8 mouse cellular contexts compared by ENCODE assay signal in genomic region chr2:28923912-28924311, GRCm38 (mm10). TPM values are rescaled to one million over a fixed set of nuclear protein-coding genes. Genes with fewer than 3 reads are reported as not detected.
DNase-seq lines count a peak whose midpoint lies in the region; ATAC-seq and TF ChIP-seq lines count a peak whose summit lies in the region.
"Had no signal": no experiment of that assay in that cellular context is flagged by ENCODE, and none has a peak within 500 bp of the region (broad histone marks: within the 10 kb centered on the region; RNA-seq: fewer than 3 reads in every experiment).

No protein-coding gene starts in this region.

- H3K9ac ChIP-seq in embryonic facial prominence, embryonic 12.5 days: no peak overlapping the region
- no peak overlapping the region for H3K9ac ChIP-seq in hindbrain, embryonic 14.5 days
- no peak overlapping the region for H3K9ac ChIP-seq in midbrain, embryonic 13.5 days (replicated peaks)
- H3K9ac ChIP-seq: limb, embryonic 13.5 days had no signal

- no peaks in the 10 kb centered on the region for H3K36me3 ChIP-seq in embryonic facial prominence, embryonic 12.5 days
- H3K36me3 ChIP-seq in hindbrain, embryonic 14.5 days (replicated peaks; ENCODE audit: control insufficient read depth, insufficient read depth): no peaks in the 10 kb centered on the region
- H3K36me3 ChIP-seq in midbrain, embryonic 13.5 days: no peaks in the 10 kb centered on the region
- H3K36me3 ChIP-seq: limb, embryonic 13.5 days had no signal

- no peak overlapping the region for H3K4me2 ChIP-seq in embryonic facial prominence, embryonic 12.5 days (replicated peaks)
- H3K4me2 ChIP-seq in hindbrain, embryonic 14.5 days (replicated peaks): no peak overlapping the region
- no peak overlapping the region for H3K4me2 ChIP-seq in midbrain, embryonic 13.5 days (replicated peaks)
- H3K4me2 ChIP-seq: limb, embryonic 13.5 days had no signal

- intact Hi-C loops in left cerebral cortex, adult 2 months (cut with DNase I): loop anchor here (1.0 kb wide), 3 partner anchors 52 to 169 kb away; no protein-coding TSS in a partner anchor

- 0 out of 2 replicates have a peak, but pooled peaks have one; percentile 26 for ATAC-seq in embryonic facial prominence, embryonic 12.5 days (ENCODE audit: insufficient number of reproducible peaks, insufficient read depth, low FRiP score, low TSS enrichment)
- ATAC-seq in hindbrain, embryonic 14.5 days (ENCODE audit: low FRiP score): peak; percentile 79; the same call in 1 of the 2 replicates
- peak; percentile 81 for ATAC-seq in midbrain, embryonic 13.5 days

- peaks cover 58% of the 10 kb centered on the region for H3K27me3 ChIP-seq in embryonic facial prominence, embryonic 12.5 days
- H3K27me3 ChIP-seq in hindbrain, embryonic 14.5 days (ENCODE audit: control insufficient read depth, insufficient read depth, low read length): peaks cover 80% of the 10 kb centered on the region
- peaks cover 68% of the 10 kb centered on the region for H3K27me3 ChIP-seq in midbrain, embryonic 13.5 days

- no peak overlapping the region for H3K4me3 ChIP-seq in embryonic facial prominence, embryonic 12.5 days
- H3K4me3 ChIP-seq in hindbrain, embryonic 14.5 days (replicated peaks; ENCODE audit: low read length): no peak overlapping the region
- no peak overlapping the region for H3K4me3 ChIP-seq in left cerebral cortex, adult 2 months
- no peak overlapping the region for H3K4me3 ChIP-seq in midbrain, embryonic 13.5 days (replicated peaks)
- H3K4me3 ChIP-seq: limb, embryonic 13.5 days had no signal

- peak; percentile 91 for TF ChIP-seq CTCF in left cerebral cortex, adult 2 months (IDR thresholded peaks at IDR 0.05)

- WGBS in embryonic facial prominence, embryonic 12.5 days: under 1% methylated on average over 4 of the region's 4 CpGs
- 1% methylated on average over 4 of the region's 4 CpGs for WGBS in hindbrain, embryonic 14.5 days
- 0% methylated on average over 4 of the region's 4 CpGs for WGBS in midbrain, embryonic 13.5 days

- peak; percentile 70 for DNase-seq in MN1 (ENCODE audit: low spot score)
- peak; percentile 84 to 87 for DNase-seq in adrenal gland, postnatal 36 days
- DNase-seq in hindbrain, embryonic 14.5 days (ENCODE audit: low spot score): peak; percentile 78
- peak; percentile 59 to 77 for DNase-seq in left cerebral cortex, adult 2 months (ENCODE audit: extremely low spot score in 1 of 2, low spot score in 2 of 2)
- peak; percentile 16 to 74 for DNase-seq in spleen, postnatal 10 days (ENCODE audit: low spot score in 2 of 2)

- H3K9me3 ChIP-seq in embryonic facial prominence, embryonic 12.5 days: no peaks in the 10 kb centered on the region
- no peaks in the 10 kb centered on the region for H3K9me3 ChIP-seq in hindbrain, embryonic 14.5 days (ENCODE audit: control insufficient read depth, low read length)
- no peaks in the 10 kb centered on the region for H3K9me3 ChIP-seq in midbrain, embryonic 13.5 days
- H3K9me3 ChIP-seq: limb, embryonic 13.5 days had no signal

- no peaks in the 10 kb centered on the region for H3K4me1 ChIP-seq in embryonic facial prominence, embryonic 12.5 days
- no peaks in the 10 kb centered on the region for H3K4me1 ChIP-seq in hindbrain, embryonic 14.5 days (replicated peaks; ENCODE audit: control insufficient read depth, insufficient read depth, low read length)
- H3K4me1 ChIP-seq in midbrain, embryonic 13.5 days (replicated peaks): 0 out of 2 replicates have a peak, but pooled peaks cover 5% of the 10 kb centered on the region
- H3K4me1 ChIP-seq: limb, embryonic 13.5 days had no signal

- no peak overlapping the region for H3K27ac ChIP-seq in embryonic facial prominence, embryonic 12.5 days
- no peak overlapping the region for H3K27ac ChIP-seq in hindbrain, embryonic 14.5 days
- H3K27ac ChIP-seq in left cerebral cortex, adult 2 months: no peak overlapping the region
- H3K27ac ChIP-seq in midbrain, embryonic 13.5 days: no peak overlapping the region
- H3K27ac ChIP-seq: limb, embryonic 13.5 days had no signal

RNA-seq across cellular contexts. Expression of gene Barhl1, which starts 7.4 kb away (rescaled TPM):
- total RNA-seq in adrenal gland, postnatal 36 days (2021): not detected
- 0.29 and 1.5 TPM in 2 replicates for polyA plus RNA-seq in embryonic facial prominence, embryonic 12.5 days (2016; fragmentation: Nextera tagmentation; extraction: Ambion mirVana)
- 25.9 and 28.7 TPM in 2 replicates for polyA plus RNA-seq in hindbrain, embryonic 14.5 days (2014; fragmentation: Nextera tagmentation; extraction: Ambion mirVana)
- not detected for total RNA-seq in left cerebral cortex, adult 2 months (2021)
- polyA plus RNA-seq in midbrain, embryonic 13.5 days (2015; fragmentation: Nextera tagmentation; extraction: Ambion mirVana): 29.8 and 41.8 TPM in 2 replicates

Comparison
In these comparisons a context has a peak if more than half of its experiments do, and no peak if none do; other contexts are left out.
1. ATAC-seq: peak in every context shown above with its lines; median percentile 81 in midbrain, embryonic 13.5 days; 79 in hindbrain, embryonic 14.5 days; 26 in embryonic facial prominence, embryonic 12.5 days.
2. RNA of gene Barhl1, which starts 7.4 kb away (polyA plus RNA-seq): 29.8 to 41.8 TPM in midbrain, embryonic 13.5 days and 25.9 to 28.7 TPM in hindbrain, embryonic 14.5 days; 0.29 to 1.5 TPM in embryonic facial prominence, embryonic 12.5 days; every median in the first group is over 10 times any median in the second.
3. Peak in every context shown above with its lines, with median percentiles within 50 percentile points of each other: DNase-seq.